Mouse (Mus musculus): ENCODE results near the gene Vps13d. TPM values are rescaled to one million over a fixed set of nuclear protein-coding genes. Genes with fewer than 3 reads are reported as not detected.

Vps13d gene
- polyA plus RNA-seq, 1 experiment from 2014 or later, result 14.1 TPM

- H3K4me3 ChIP-seq (ENCODE audit: low read depth, low read length), result no peak overlapping the region
- no peaks in the 10 kb centered on the region for H3K27me3 ChIP-seq (replicated peaks; ENCODE audit: control insufficient read depth, insufficient read depth, low read length)
- no peaks in the 10 kb centered on the region for H3K9me3 ChIP-seq (ENCODE audit: control insufficient read depth, low read length)
- no peak overlapping the region for H3K4me2 ChIP-seq (ENCODE audit: low read length)
- DNase-seq (ENCODE audit: low spot score), result no peak
- ATAC-seq (replicated peaks; ENCODE audit: low FRiP score, low TSS enrichment, low read depth), result peak; percentile 68
- WGBS, result 70% methylated on average over 5 of the region's 5 CpGs
- no peak overlapping the region for H3K27ac ChIP-seq (ENCODE audit: low read depth)
- peaks cover 64% of the 10 kb centered on the region for H3K36me3 ChIP-seq (ENCODE audit: control insufficient read depth, insufficient read depth, low read length)
- no peaks in the 10 kb centered on the region for H3K4me1 ChIP-seq (replicated peaks; ENCODE audit: control insufficient read depth, insufficient read depth, low read length)
- H3K9ac ChIP-seq (ENCODE audit: low read length), result no peak overlapping the region
Measured at GRCm38 (mm10) chr4:145147006-145147961, 47.5 kb downstream of the Vps13d start.

- Histone ChIP-seq H3K4me1 (replicated peaks; ENCODE audit: control insufficient read depth, insufficient read depth, low read length) (no peaks in the 10 kb centered on the region), H3K4me3 (ENCODE audit: low read depth, low read length) (no peak overlapping the region), H3K9ac (ENCODE audit: low read length) (no peak overlapping the region), H3K36me3 (ENCODE audit: control insufficient read depth, insufficient read depth, low read length) (peaks cover 78% of the 10 kb centered on the region), H3K27me3 (replicated peaks; ENCODE audit: control insufficient read depth, insufficient read depth, low read length) (no peaks in the 10 kb centered on the region), H3K27ac (ENCODE audit: low read depth) (no peak overlapping the region), H3K4me2 (ENCODE audit: low read length) (no peak overlapping the region), H3K9me3 (ENCODE audit: control insufficient read depth, low read length) (no peaks in the 10 kb centered on the region)
- WGBS, result 87% methylated on average over 5 of the region's 5 CpGs
- ATAC-seq (replicated peaks; ENCODE audit: low FRiP score, low TSS enrichment, low read depth), result no peak
- no peak for DNase-seq (ENCODE audit: low spot score)
Measured at GRCm38 (mm10) chr4:145143533-145143932, 51.3 kb downstream of the Vps13d start.

- no peak overlapping the region for H3K4me3 ChIP-seq (ENCODE audit: low read depth, low read length)
- DNase-seq (ENCODE audit: low spot score), result no peak
- H3K27ac ChIP-seq (ENCODE audit: low read depth), result no peak overlapping the region
- WGBS, result 94% methylated on average over 1 of the region's 1 CpGs
- no peak overlapping the region for H3K9ac ChIP-seq (ENCODE audit: low read length)
- ATAC-seq (replicated peaks; ENCODE audit: low FRiP score, low TSS enrichment, low read depth), result no peak
- H3K4me2 ChIP-seq (ENCODE audit: low read length), result no peak overlapping the region
- peaks cover 76% of the 10 kb centered on the region for H3K36me3 ChIP-seq (ENCODE audit: control insufficient read depth, insufficient read depth, low read length)
- 0 out of 2 replicates have a peak, but pooled peaks cover 5% of the 10 kb centered on the region for H3K4me1 ChIP-seq (replicated peaks; ENCODE audit: control insufficient read depth, insufficient read depth, low read length)
- no peaks in the 10 kb centered on the region for H3K27me3 ChIP-seq (replicated peaks; ENCODE audit: control insufficient read depth, insufficient read depth, low read length)
- no peaks in the 10 kb centered on the region for H3K9me3 ChIP-seq (ENCODE audit: control insufficient read depth, low read length)
Measured at GRCm38 (mm10) chr4:145136705-145137104, 58.1 kb downstream of the Vps13d start.

GRCm38 (mm10) chr4:145135473-145135872, 59.3 kb downstream of the Vps13d start:
- H3K27ac ChIP-seq (ENCODE audit: low read depth), result no peak overlapping the region
- no peak for ATAC-seq (replicated peaks; ENCODE audit: low FRiP score, low TSS enrichment, low read depth)

GRCm38 (mm10) chr4:145130772-145131171, 64.0 kb downstream of the Vps13d start:
- Histone ChIP-seq H3K9ac (ENCODE audit: low read length) (no peak overlapping the region), H3K4me1 (replicated peaks; ENCODE audit: control insufficient read depth, insufficient read depth, low read length) (0 out of 2 replicates have a peak, but pooled peaks cover 5% of the 10 kb centered on the region), H3K4me3 (ENCODE audit: low read depth, low read length) (no peak overlapping the region), H3K9me3 (ENCODE audit: control insufficient read depth, low read length) (no peaks in the 10 kb centered on the region), H3K4me2 (ENCODE audit: low read length) (no peak overlapping the region), H3K27me3 (replicated peaks; ENCODE audit: control insufficient read depth, insufficient read depth, low read length) (no peaks in the 10 kb centered on the region), H3K36me3 (ENCODE audit: control insufficient read depth, insufficient read depth, low read length) (peaks cover 74% of the 10 kb centered on the region), H3K27ac (ENCODE audit: low read depth) (no peak overlapping the region)
- ATAC-seq (replicated peaks; ENCODE audit: low FRiP score, low TSS enrichment, low read depth), result 0 out of 2 replicates have a peak, but pooled peaks have one; percentile 32
- 96% methylated on average over 1 of the region's 1 CpGs for WGBS
- DNase-seq (ENCODE audit: low spot score), result no peak

More at GRCm38 (mm10) chr4:145135473-145135872, 59.3 kb downstream of the Vps13d start:
- 51% methylated on average over 4 of the region's 4 CpGs for WGBS
- no peaks in the 10 kb centered on the region for H3K27me3 ChIP-seq (replicated peaks; ENCODE audit: control insufficient read depth, insufficient read depth, low read length)
- H3K4me3 ChIP-seq (ENCODE audit: low read depth, low read length), result no peak overlapping the region
- H3K36me3 ChIP-seq (ENCODE audit: control insufficient read depth, insufficient read depth, low read length), result peaks cover 75% of the 10 kb centered on the region
- no peak for DNase-seq (ENCODE audit: low spot score)
- H3K4me1 ChIP-seq (replicated peaks; ENCODE audit: control insufficient read depth, insufficient read depth, low read length), result 0 out of 2 replicates have a peak, but pooled peaks cover 5% of the 10 kb centered on the region
- H3K4me2 ChIP-seq (ENCODE audit: low read length), result no peak overlapping the region
- no peak overlapping the region for H3K9ac ChIP-seq (ENCODE audit: low read length)
- no peaks in the 10 kb centered on the region for H3K9me3 ChIP-seq (ENCODE audit: control insufficient read depth, low read length)

- H3K4me2 ChIP-seq (ENCODE audit: low read length), result no peak overlapping the region
- H3K4me3 ChIP-seq (ENCODE audit: low read depth, low read length), result no peak overlapping the region
- no peak for ATAC-seq (replicated peaks; ENCODE audit: low FRiP score, low TSS enrichment, low read depth)
- no peaks in the 10 kb centered on the region for H3K4me1 ChIP-seq (replicated peaks; ENCODE audit: control insufficient read depth, insufficient read depth, low read length)
- H3K27ac ChIP-seq (ENCODE audit: low read depth), result no peak overlapping the region
- H3K9ac ChIP-seq (ENCODE audit: low read length), result no peak overlapping the region
- H3K27me3 ChIP-seq (replicated peaks; ENCODE audit: control insufficient read depth, insufficient read depth, low read length), result no peaks in the 10 kb centered on the region
- no peak for DNase-seq (ENCODE audit: low spot score)
- H3K36me3 ChIP-seq (ENCODE audit: control insufficient read depth, insufficient read depth, low read length), result peaks cover 77% of the 10 kb centered on the region
- no peaks in the 10 kb centered on the region for H3K9me3 ChIP-seq (ENCODE audit: control insufficient read depth, low read length)
Measured at GRCm38 (mm10) chr4:145129956-145130548, 64.8 kb downstream of the Vps13d start.

- Histone ChIP-seq H3K27ac (ENCODE audit: low read depth) (no peak overlapping the region), H3K9ac (ENCODE audit: low read length) (no peak overlapping the region), H3K4me2 (ENCODE audit: low read length) (no peak overlapping the region), H3K36me3 (ENCODE audit: control insufficient read depth, insufficient read depth, low read length) (peaks cover 74% of the 10 kb centered on the region), H3K9me3 (ENCODE audit: control insufficient read depth, low read length) (no peaks in the 10 kb centered on the region), H3K4me1 (replicated peaks; ENCODE audit: control insufficient read depth, insufficient read depth, low read length) (no peaks in the 10 kb centered on the region), H3K27me3 (replicated peaks; ENCODE audit: control insufficient read depth, insufficient read depth, low read length) (no peaks in the 10 kb centered on the region), H3K4me3 (ENCODE audit: low read depth, low read length) (no peak overlapping the region)
- ATAC-seq (replicated peaks; ENCODE audit: low FRiP score, low TSS enrichment, low read depth), result no peak
- WGBS, result 70% methylated on average over 4 of the region's 4 CpGs
- no peak for DNase-seq (ENCODE audit: low spot score)
Measured at GRCm38 (mm10) chr4:145125463-145126220, 69.2 kb downstream of the Vps13d start.

- WGBS, result 81% methylated on average over 4 of the region's 4 CpGs
Measured at GRCm38 (mm10) chr4:145124419-145124818, 70.4 kb downstream of the Vps13d start.

More at GRCm38 (mm10) chr4:145124419-145124818, 70.4 kb downstream of the Vps13d start:
- Histone ChIP-seq H3K4me2 (ENCODE audit: low read length) (no peak overlapping the region), H3K4me1 (replicated peaks; ENCODE audit: control insufficient read depth, insufficient read depth, low read length) (no peaks in the 10 kb centered on the region), H3K27me3 (replicated peaks; ENCODE audit: control insufficient read depth, insufficient read depth, low read length) (no peaks in the 10 kb centered on the region), H3K9me3 (ENCODE audit: control insufficient read depth, low read length) (no peaks in the 10 kb centered on the region), H3K4me3 (ENCODE audit: low read depth, low read length) (no peak overlapping the region), H3K36me3 (ENCODE audit: control insufficient read depth, insufficient read depth, low read length) (peaks cover 73% of the 10 kb centered on the region), H3K9ac (ENCODE audit: low read length) (no peak overlapping the region), H3K27ac (ENCODE audit: low read depth) (no peak overlapping the region)
- ATAC-seq (replicated peaks; ENCODE audit: low FRiP score, low TSS enrichment, low read depth) (no peak), DNase-seq (ENCODE audit: low spot score) (no peak)

Measured in intestine, embryonic 14.5 days (tissue).